Mouse (Mus musculus) liver, postnatal 0 days (tissue): Measurements from ENCODE around the gene Cux2.

Experiments used
- CTCF ChIP-seq: sonication (generic); IDR thresholded peaks from 2 replicates; pipeline ENCODE4 v1.5.1; 2016; ENCODE audit warnings: antibody characterized with exemption, low read depth
- EP300 ChIP-seq: IDR thresholded peaks from 2 replicates; pipeline ENCODE4 v1.6.1; 2016; ENCODE audit warnings: antibody characterized with exemption, low read depth, mild to moderate bottlenecking

DNA sequence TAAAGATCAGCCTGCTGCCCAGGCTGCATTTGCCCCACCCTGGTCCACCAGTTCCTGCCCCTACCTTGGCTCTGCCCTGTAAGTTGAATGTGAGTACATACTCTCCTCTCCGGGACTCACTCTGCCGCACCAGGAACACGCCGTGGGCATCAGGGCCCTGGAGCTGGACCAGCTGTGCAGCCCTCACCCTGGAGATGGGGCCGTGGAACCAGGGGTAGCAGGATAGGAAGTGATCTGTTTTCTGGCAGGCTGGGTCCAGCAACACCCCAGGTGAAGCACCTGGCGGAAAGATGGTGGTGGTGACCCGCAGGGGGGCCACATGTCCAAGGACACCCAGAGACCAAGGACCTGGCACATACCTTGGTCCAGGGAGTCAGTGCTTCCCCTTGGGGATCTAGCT, 231.5 kb downstream of the Cux2 start:
- TF ChIP-seq CTCF (no peak), EP300 (no peak)
